Comparison of ENCODE assay signal across 8 mouse cellular contexts in the genomic region with DNA sequence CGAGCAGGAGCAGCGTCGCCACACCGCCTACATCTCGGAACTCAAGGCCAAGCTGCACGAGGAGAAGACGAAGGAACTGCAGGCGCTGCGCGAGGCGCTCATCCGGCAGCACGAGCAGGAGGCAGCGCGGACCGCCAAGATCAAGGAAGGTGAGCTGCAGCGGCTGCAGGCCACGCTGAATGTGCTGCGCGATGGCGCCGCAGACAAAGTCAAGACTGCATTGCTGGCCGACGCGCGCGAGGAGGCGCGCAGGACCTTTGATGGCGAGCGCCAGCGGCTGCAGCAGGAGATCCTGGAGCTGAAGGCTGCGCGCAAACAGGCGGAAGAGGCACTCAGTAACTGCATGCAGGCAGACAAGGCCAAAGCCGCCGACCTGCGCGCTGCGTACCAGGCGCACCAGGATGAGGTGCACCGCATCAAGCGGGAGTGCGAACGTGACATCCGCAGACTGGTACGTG. TPM values are rescaled to one million over a fixed set of nuclear protein-coding genes. Genes with fewer than 3 reads are reported as not detected.
A peak's percentile ranks its signal among the peaks of the same experiment; 100 is the strongest.
DNase-seq lines count a peak whose midpoint lies in the region; ATAC-seq and TF ChIP-seq lines count a peak whose summit lies in the region.

No protein-coding gene starts in this region.

- TF ChIP-seq EP300 in heart, adult 2 months (IDR thresholded peaks at IDR 0.05; ENCODE audit: insufficient read depth, low read depth, low read length) = no peak

- H3K27me3 ChIP-seq in heart, embryonic 13.5 days (replicated peaks) = peaks cover 74% of the 10 kb centered on the region
- H3K27me3 ChIP-seq in embryonic facial prominence, embryonic 13.5 days = peaks cover 50% of the 10 kb centered on the region
- H3K27me3 ChIP-seq in limb, embryonic 13.5 days = peaks cover 54% of the 10 kb centered on the region
- peaks cover 2% of the 10 kb centered on the region; the same call in 1 of the 2 replicates for H3K27me3 ChIP-seq in heart, adult 2 months (ENCODE audit: control insufficient read depth, insufficient read depth, low read length)

- no peaks in the 10 kb centered on the region for H3K36me3 ChIP-seq in heart, embryonic 13.5 days
- no peaks in the 10 kb centered on the region for H3K36me3 ChIP-seq in embryonic facial prominence, embryonic 13.5 days
- H3K36me3 ChIP-seq in limb, embryonic 13.5 days = no peaks in the 10 kb centered on the region
- H3K36me3 ChIP-seq in heart, adult 2 months (ENCODE audit: control insufficient read depth, insufficient read depth, low read length) = no peaks in the 10 kb centered on the region

- intact Hi-C loops in heart, postnatal 10 days (cut with DNase I) = no loop called here
- intact Hi-C loops in heart, adult 2 months (cut with DNase I) = no loop called here

- H3K79me2 ChIP-seq in heart, adult 2 months (replicated peaks; ENCODE audit: control insufficient read depth, insufficient read depth, low read length) = no peaks in the 10 kb centered on the region

- H3K4me1 ChIP-seq in heart, embryonic 13.5 days = peaks cover 9% of the 10 kb centered on the region; the same call in 1 of the 2 replicates
- H3K4me1 ChIP-seq in embryonic facial prominence, embryonic 13.5 days = peaks cover 9% of the 10 kb centered on the region
- peaks cover 10% of the 10 kb centered on the region for H3K4me1 ChIP-seq in limb, embryonic 13.5 days
- no peaks in the 10 kb centered on the region for H3K4me1 ChIP-seq in heart, adult 2 months (ENCODE audit: control insufficient read depth, insufficient read depth, low read length)

- ATAC-seq in heart, embryonic 13.5 days (ENCODE audit: extremely low read depth, insufficient number of reproducible peaks, low FRiP score, low TSS enrichment) = no peak
- no peak for ATAC-seq in embryonic facial prominence, embryonic 13.5 days (ENCODE audit: insufficient number of reproducible peaks, insufficient read depth, low FRiP score, low TSS enrichment, low read depth)
- ATAC-seq in limb, embryonic 13.5 days (ENCODE audit: low FRiP score, low read depth) = no peak

- H3K27ac ChIP-seq in heart, embryonic 13.5 days (replicated peaks) = no peak overlapping the region
- no peak overlapping the region for H3K27ac ChIP-seq in embryonic facial prominence, embryonic 13.5 days
- H3K27ac ChIP-seq in limb, embryonic 13.5 days = no peak overlapping the region
- H3K27ac ChIP-seq in heart, adult 2 months = no peak overlapping the region

- H3K9ac ChIP-seq in heart, embryonic 13.5 days = no peak overlapping the region
- H3K9ac ChIP-seq in embryonic facial prominence, embryonic 13.5 days = peak overlapping the region; percentile 54
- H3K9ac ChIP-seq in limb, embryonic 13.5 days = peak overlapping the region; percentile 55
- H3K9ac ChIP-seq in heart, adult 2 months (ENCODE audit: low read depth, low read length) = no peak overlapping the region

- no peak for TF ChIP-seq POLR2A in heart, adult 2 months (IDR thresholded peaks at IDR 0.05; ENCODE audit: insufficient read depth, low read depth, low read length)

- TF ChIP-seq CTCF in heart, adult 2 months (IDR thresholded peaks at IDR 0.05) = no peak

- peak overlapping the region; percentile 64 for H3K4me2 ChIP-seq in heart, embryonic 13.5 days
- H3K4me2 ChIP-seq in embryonic facial prominence, embryonic 13.5 days = peak overlapping the region; percentile 77
- H3K4me2 ChIP-seq in limb, embryonic 13.5 days (replicated peaks) = peak overlapping the region; percentile 73

- H3K4me3 ChIP-seq in heart, embryonic 13.5 days = peak overlapping the region; percentile 42
- peak overlapping the region; percentile 43 for H3K4me3 ChIP-seq in embryonic facial prominence, embryonic 13.5 days
- H3K4me3 ChIP-seq in limb, embryonic 13.5 days = peak overlapping the region; percentile 42
- H3K4me3 ChIP-seq in heart, adult 2 months = no peak overlapping the region

- WGBS in heart, embryonic 13.5 days = 1% methylated on average over 47 of the region's 47 CpGs
- WGBS in embryonic facial prominence, embryonic 13.5 days = under 1% methylated on average over 47 of the region's 47 CpGs
- under 1% methylated on average over 47 of the region's 47 CpGs for WGBS in limb, embryonic 13.5 days
- 5% methylated on average over 47 of the region's 47 CpGs for WGBS in heart, adult 2 months

- DNase-seq in heart, postnatal 10 days = no peak
- peak; percentile 42 for DNase-seq in adrenal gland, adult 2 months
- DNase-seq in yolk sac, embryonic 10.5 days (ENCODE audit: low spot score) = peak; percentile 11
- no peak for DNase-seq in thymus, postnatal 14 days
- no peak for DNase-seq in heart, adult 2 months

- H3K9me3 ChIP-seq in heart, embryonic 13.5 days = no peaks in the 10 kb centered on the region
- H3K9me3 ChIP-seq in embryonic facial prominence, embryonic 13.5 days = no peaks in the 10 kb centered on the region
- no peaks in the 10 kb centered on the region for H3K9me3 ChIP-seq in limb, embryonic 13.5 days

RNA-seq across cellular contexts. Expression of gene Gm1043, which starts 6.0 kb away (rescaled TPM):
- polyA plus RNA-seq in heart, embryonic 13.5 days (2015; fragmentation: Nextera tagmentation; extraction: Ambion mirVana) = not detected in 2 replicates
- total RNA-seq in heart, postnatal 10 days (2021) = not detected
- total RNA-seq in adrenal gland, adult 2 months (2021) = under 1 TPM; 0.23 to 0.52 TPM
- 0.03 and 0.68 TPM in 2 replicates for polyA plus RNA-seq in adrenal gland, adult 2 months (2012; rRNA removed)
- polyA plus RNA-seq in embryonic facial prominence, embryonic 13.5 days (2015; fragmentation: Nextera tagmentation; extraction: Ambion mirVana) = not detected in 2 replicates
- polyA plus RNA-seq in limb, embryonic 13.5 days (2015; fragmentation: Nextera tagmentation; extraction: Ambion mirVana) = 0.06 TPM in 1 of 2 replicates, not detected in the other
- total RNA-seq in heart, adult 2 months (2021) = not detected
- polyA plus RNA-seq in heart, adult 2 months (2012; rRNA removed) = not detected in 2 replicates

Comparison
In these comparisons a context has a peak if more than half of its experiments do, and no peak if none do; other contexts are left out.
1. H3K9ac ChIP-seq: peak in embryonic facial prominence, embryonic 13.5 days (single experiment) and limb, embryonic 13.5 days (single experiment); none in heart, embryonic 13.5 days (single experiment) and heart, adult 2 months (single experiment).
2. DNase-seq: peak in adrenal gland, adult 2 months (single experiment) and yolk sac, embryonic 10.5 days (single experiment); none in heart, postnatal 10 days (0 of 2), thymus, postnatal 14 days (single experiment) and heart, adult 2 months (0 of 2).
3. Peak in every context shown above with its lines, with median percentiles within 50 percentile points of each other: H3K4me2 ChIP-seq.